Mouse (Mus musculus) kidney, adult 2 months (tissue): ENCODE measurements at regions not wholly inside any gene's neighbourhood (a gene's known extent, or its start where the extent isn't known, plus 50 kb on each side); places are given as distances from the start of the nearest gene placed in this dataset.

ENCODE experiments used
- CTCF ChIP-seq: fragments of 200-500 bp; conservative IDR thresholded peaks from 2 replicates; pipeline ENCODE4 v1.5.1; 2011; ENCODE audit warnings: low read depth, mild to moderate bottlenecking, control low read depth, low read length, moderate library complexity, mixed read lengths; ENCODE audit not compliant: insufficient read depth, insufficient read length
- POLR2A ChIP-seq: fragments of 200-500 bp; IDR thresholded peaks from one replicate; pipeline ENCODE4 v1.6.1; 2011; ENCODE audit warnings: low read depth, low read length, control low read depth

DNA sequence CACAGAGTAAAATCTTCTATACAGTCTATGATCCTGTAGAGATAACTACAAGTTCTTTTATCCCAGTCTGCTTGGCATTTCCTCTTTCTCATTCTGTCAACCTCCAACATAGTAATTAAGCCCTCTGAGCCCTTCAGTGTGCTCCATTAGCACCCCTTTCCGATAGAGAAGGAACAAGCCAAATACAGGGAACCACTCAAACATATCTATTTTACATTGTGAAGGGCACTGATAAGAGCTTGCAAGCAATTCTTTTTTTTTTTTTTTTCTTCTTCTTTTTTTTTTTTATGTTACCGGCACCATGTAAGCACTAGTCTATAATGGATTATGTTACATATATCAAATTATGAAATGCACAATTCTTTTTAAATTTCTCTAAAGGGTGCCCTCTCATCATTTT lies 660.5 kb downstream of the Cdh8 start:
- TF ChIP-seq CTCF (no peak), POLR2A (no peak)
